Mouse (Mus musculus) liver, adult 2 months (tissue): ENCODE measurements around the gene Elane. TPM values are rescaled to one million over a fixed set of nuclear protein-coding genes. Genes with fewer than 3 reads are reported as not detected.

Experiments used
- DNase-seq: peaks from one replicate; pipeline ENCODE4 v3.0.0-alpha.2; 2011; ENCODE audit warnings: low read depth, low spot score; ENCODE audit errors: extremely low read depth
- H3K27ac ChIP-seq: fragments of 200-500 bp; replicated peaks from 2 replicates; pipeline ENCODE4 v1.5.1; 2012; ENCODE audit warnings: low read depth, mild to moderate bottlenecking, control low read depth, inconsistent platforms, low read length; ENCODE audit not compliant: insufficient read depth
- H3K27me3 ChIP-seq: fragments of 200-500 bp; 2 replicates; pipeline ENCODE4 v1.6.1; 2012; ENCODE audit warnings: mild to moderate bottlenecking, moderate library complexity, low read length, inconsistent platforms; ENCODE audit not compliant: control insufficient read depth, insufficient read depth
- H3K36me3 ChIP-seq: fragments of 200-500 bp; 2 replicates; pipeline ENCODE4 v1.6.1; 2012; ENCODE audit warnings: low read length, inconsistent platforms; ENCODE audit not compliant: control insufficient read depth, insufficient read depth
- H3K4me1 ChIP-seq: fragments of 200-500 bp; 2 replicates; pipeline ENCODE4 v1.6.1; 2011; ENCODE audit warnings: low read length; ENCODE audit not compliant: control insufficient read depth, insufficient read depth
- H3K4me3 ChIP-seq: fragments of 200-500 bp; 2 replicates; pipeline ENCODE4 v1.5.1; 2011; ENCODE audit warnings: low read depth, mild to moderate bottlenecking, control low read depth, low read length, moderate library complexity; ENCODE audit not compliant: insufficient read depth
- H3K79me2 ChIP-seq: fragments of 200-500 bp; 2 replicates; pipeline ENCODE4 v1.6.1; 2012; ENCODE audit warnings: inconsistent platforms, mild to moderate bottlenecking, low read length, moderate library complexity; ENCODE audit not compliant: control insufficient read depth, insufficient read depth
- H3K9ac ChIP-seq: fragments of 200-500 bp; 2 replicates; pipeline ENCODE4 v1.6.1; 2012; ENCODE audit warnings: low read depth, mild to moderate bottlenecking, control low read depth, inconsistent platforms, low read length
- CTCF ChIP-seq: fragments of 200-500 bp; IDR thresholded peaks from 2 replicates; pipeline ENCODE4 v1.5.1; 2011; ENCODE audit warnings: low read depth, low read length, control low read depth
- POLR2A ChIP-seq: fragments of 200-500 bp; IDR thresholded peaks from 2 replicates; pipeline ENCODE4 v1.6.1; 2011; ENCODE audit warnings: low read length, control low read depth; ENCODE audit not compliant: insufficient read depth; ENCODE audit errors: extremely low read depth
- WGBS: fragments of 180-500 bp; shearing (Covaris S2); methylation state at CpG from one replicate; pipeline ENCODE4 v1.1.7; 2018; 5-methylcytosine and 5-hydroxymethylcytosine counted together
- polyA plus RNA-seq: library from polyadenylated mRNA; depleted of rRNA; stranded (reverse); fragments of >200 nt; gene quantifications from 2 replicates; pipeline ENCODE4 v1.2.3, GENCODE M21; 2012; rRNA removed
- total RNA-seq: library from RNA; depleted of rRNA; stranded (reverse); fragments of >200 nt; gene quantifications from 2 replicates; pipeline ENCODE4 v1.2.3, GENCODE M21; 2014; rRNA removed

Gene Elane
- total RNA-seq = 0.20 TPM in 1 of 2 replicates, not detected in the other
- polyA plus RNA-seq = 0.12 and 0.15 TPM in 2 replicates

- H3K4me1 ChIP-seq = peaks cover 22% of the 10 kb centered on the region
- no peaks in the 10 kb centered on the region for H3K79me2 ChIP-seq
- 28% methylated on average over 6 of the region's 6 CpGs for WGBS
- H3K36me3 ChIP-seq = no peaks in the 10 kb centered on the region
- peak; percentile 85 for DNase-seq
- TF ChIP-seq CTCF = no peak
- TF ChIP-seq POLR2A = no peak
- H3K27me3 ChIP-seq = no peaks in the 10 kb centered on the region
- H3K9ac ChIP-seq = no peak within 1 kb of the TSS
- H3K27ac ChIP-seq = peak within 1 kb of the TSS; percentile 40
- H3K4me3 ChIP-seq = no peak within 1 kb of the TSS
These were observed at the start of gene Elane for GRCm38 (mm10) chr10:79886054-79886453. Gene Elane, plus strand, starts transcription at chr10:79886247.

- 100% methylated on average over 3 of the region's 3 CpGs for WGBS
- no peak overlapping the region for H3K4me3 ChIP-seq
- H3K79me2 ChIP-seq = no peaks in the 10 kb centered on the region
- H3K27me3 ChIP-seq = no peaks in the 10 kb centered on the region
- H3K9ac ChIP-seq = no peak overlapping the region
- H3K4me1 ChIP-seq = 0 out of 2 replicates have a peak, but pooled peaks cover 2% of the 10 kb centered on the region
- TF ChIP-seq CTCF = no peak
- TF ChIP-seq POLR2A = no peak
- DNase-seq = no peak
- no peaks in the 10 kb centered on the region for H3K36me3 ChIP-seq
- no peak overlapping the region for H3K27ac ChIP-seq
These were observed 49.1 kb upstream of the Elane start for GRCm38 (mm10) chr10:79836918-79837317.

GRCm38 (mm10) chr10:79838151-79838550 is 47.9 kb upstream of the Elane start:
- TF ChIP-seq POLR2A (no peak), CTCF (no peak)
- H3K4me3 ChIP-seq = no peak overlapping the region
- H3K4me1 ChIP-seq = 0 out of 2 replicates have a peak, but pooled peaks cover 2% of the 10 kb centered on the region
- 42% methylated on average over 2 of the region's 2 CpGs for WGBS
- no peaks in the 10 kb centered on the region for H3K79me2 ChIP-seq
- peak; percentile 38 for DNase-seq
- H3K36me3 ChIP-seq = no peaks in the 10 kb centered on the region
- H3K27me3 ChIP-seq = no peaks in the 10 kb centered on the region
- no peak overlapping the region for H3K9ac ChIP-seq
- H3K27ac ChIP-seq = no peak overlapping the region

GRCm38 (mm10) chr10:79840091-79840490 is 46.0 kb upstream of the Elane start:
- no peaks in the 10 kb centered on the region for H3K27me3 ChIP-seq
- H3K9ac ChIP-seq = no peak overlapping the region
- no peak for TF ChIP-seq POLR2A
- DNase-seq = no peak
- no peak overlapping the region for H3K27ac ChIP-seq
- 0 out of 2 replicates have a peak, but pooled peaks cover 2% of the 10 kb centered on the region for H3K4me1 ChIP-seq
- WGBS = 96% methylated on average over 3 of the region's 3 CpGs
- no peak overlapping the region for H3K4me3 ChIP-seq
- H3K79me2 ChIP-seq = no peaks in the 10 kb centered on the region
- no peaks in the 10 kb centered on the region for H3K36me3 ChIP-seq

- no peaks in the 10 kb centered on the region for H3K36me3 ChIP-seq
- H3K9ac ChIP-seq = peak overlapping the region; percentile 48
- 0 out of 2 replicates have a peak, but pooled peaks have one; percentile 12 for TF ChIP-seq CTCF
- no peak for TF ChIP-seq POLR2A
- peak overlapping the region; percentile 46 for H3K4me3 ChIP-seq
- H3K27ac ChIP-seq = peak overlapping the region; percentile 38
- 0 out of 2 replicates have a peak, but pooled peaks cover 2% of the 10 kb centered on the region for H3K4me1 ChIP-seq
- DNase-seq = peak; percentile 41
- 4% methylated on average over 24 of the region's 24 CpGs for WGBS
- H3K79me2 ChIP-seq = no peaks in the 10 kb centered on the region
- no peaks in the 10 kb centered on the region for H3K27me3 ChIP-seq
These were observed 45.1 kb upstream of the Elane start for GRCm38 (mm10) chr10:79840644-79841551.
